In the genomic region with DNA sequence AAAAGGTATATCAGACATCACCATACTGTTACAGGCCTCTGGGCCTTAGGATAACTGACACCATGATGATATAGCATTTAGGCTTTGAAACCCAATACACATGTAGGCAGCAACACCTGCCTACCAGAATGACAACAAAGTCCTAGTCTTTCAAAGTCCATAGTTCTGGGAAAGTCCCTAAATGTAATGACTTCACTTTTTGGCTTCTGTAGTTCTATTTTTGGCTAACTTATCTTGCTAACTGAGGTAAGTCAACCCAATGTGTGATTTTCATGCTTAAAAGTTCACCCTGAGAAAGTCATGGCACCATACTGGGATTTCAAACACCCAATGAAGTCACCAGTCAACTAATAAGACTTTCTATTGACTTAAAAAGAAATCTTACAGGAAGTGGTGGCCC, we compare ENCODE assay signal across 28 mouse cellular contexts.
"Had no signal": no experiment of that assay in that cellular context is flagged by ENCODE, and none has a peak within 500 bp of the region (broad histone marks: within the 10 kb centered on the region; RNA-seq: fewer than 3 reads in every experiment).

No protein-coding gene starts in this region.

- H3K4me3 ChIP-seq: embryonic facial prominence, embryonic 10.5 days; embryonic facial prominence, embryonic 12.5 days; embryonic facial prominence, embryonic 13.5 days; embryonic facial prominence, embryonic 15.5 days; erythroblast, embryonic 14.5 days; forebrain, embryonic 10.5 days; forebrain, embryonic 12.5 days; forebrain, embryonic 13.5 days; forebrain, embryonic 15.5 days; gastrocnemius, adult 2 months; heart, adult 2 months had no signal

- H3K27ac ChIP-seq: embryonic facial prominence, embryonic 10.5 days; embryonic facial prominence, embryonic 12.5 days; embryonic facial prominence, embryonic 13.5 days; embryonic facial prominence, embryonic 15.5 days; forebrain, embryonic 10.5 days; forebrain, embryonic 12.5 days; forebrain, embryonic 13.5 days; forebrain, embryonic 15.5 days; gastrocnemius, adult 2 months; heart, adult 2 months had no signal

- H3K9me3 ChIP-seq: embryonic facial prominence, embryonic 10.5 days; embryonic facial prominence, embryonic 12.5 days; embryonic facial prominence, embryonic 13.5 days; embryonic facial prominence, embryonic 15.5 days; forebrain, embryonic 10.5 days; forebrain, embryonic 12.5 days; forebrain, embryonic 13.5 days; forebrain, embryonic 15.5 days had no signal

- H3K4me1 ChIP-seq: embryonic facial prominence, embryonic 10.5 days; embryonic facial prominence, embryonic 12.5 days; embryonic facial prominence, embryonic 13.5 days; embryonic facial prominence, embryonic 15.5 days; forebrain, embryonic 10.5 days; forebrain, embryonic 12.5 days; forebrain, embryonic 13.5 days; forebrain, embryonic 15.5 days had no signal

- H3K36me3 ChIP-seq: embryonic facial prominence, embryonic 10.5 days; embryonic facial prominence, embryonic 12.5 days; embryonic facial prominence, embryonic 13.5 days; embryonic facial prominence, embryonic 15.5 days; forebrain, embryonic 10.5 days; forebrain, embryonic 12.5 days; forebrain, embryonic 15.5 days had no signal

- H3K9ac ChIP-seq: embryonic facial prominence, embryonic 12.5 days; embryonic facial prominence, embryonic 13.5 days; embryonic facial prominence, embryonic 15.5 days; forebrain, embryonic 12.5 days; forebrain, embryonic 13.5 days; forebrain, embryonic 15.5 days; forebrain, postnatal 0 days had no signal

- ATAC-seq: forebrain, embryonic 13.5 days; forebrain, embryonic 14.5 days; forebrain, embryonic 15.5 days; forebrain, embryonic 16.5 days; forebrain, postnatal 0 days had no signal

- H3K4me2 ChIP-seq: embryonic facial prominence, embryonic 12.5 days; embryonic facial prominence, embryonic 13.5 days; embryonic facial prominence, embryonic 15.5 days; forebrain, embryonic 12.5 days; forebrain, embryonic 13.5 days; forebrain, embryonic 15.5 days had no signal

- DNase-seq: cerebellum, adult 8-10 months; cerebellum, adult 9-10 months; cerebellum, adult 9-11 months; cerebellum, postnatal 10 days; cerebellum, postnatal 14 days; cerebellum, postnatal 25 days; cerebellum, postnatal 36 days; embryo, embryonic 11 days; forebrain, postnatal 0 days; gastrocnemius, adult 2 months; gastrocnemius, postnatal 10 days; gastrocnemius, postnatal 14 days; gastrocnemius, postnatal 25 days; gastrocnemius, postnatal 36 days; heart, adult 11 months; heart, adult 18-20 months; heart, adult 2 months had no signal

- H3K27me3 ChIP-seq: embryonic facial prominence, embryonic 12.5 days; embryonic facial prominence, embryonic 13.5 days; embryonic facial prominence, embryonic 15.5 days; forebrain, embryonic 12.5 days; forebrain, embryonic 13.5 days; forebrain, embryonic 15.5 days had no signal
